Mouse (Mus musculus): ENCODE measurements at regions not wholly inside any gene's neighbourhood (a gene's known extent, or its start where the extent isn't known, plus 50 kb on each side); places are given as distances from the start of the nearest gene placed in this dataset.
A peak's percentile ranks its signal among the peaks of the same experiment; 100 is the strongest.

- no peak for ATAC-seq (replicated peaks; ENCODE audit: low FRiP score, low TSS enrichment, poor library complexity, severe bottlenecking)
Observed at GRCm38 (mm10) chr4:83915871-83916270, 390.5 kb downstream of the Ccdc171 start.

GRCm38 (mm10) chr4:83917009-83917408, 391.7 kb downstream of the Ccdc171 start:
- ATAC-seq (replicated peaks; ENCODE audit: low FRiP score, low TSS enrichment, poor library complexity, severe bottlenecking): 0 out of 2 replicates have a peak, but pooled peaks have one; percentile 41

GRCm38 (mm10) chr4:83918093-83918492, 392.7 kb downstream of the Ccdc171 start:
- no peak for ATAC-seq (replicated peaks; ENCODE audit: low FRiP score, low TSS enrichment, poor library complexity, severe bottlenecking)

- no peak for ATAC-seq (replicated peaks; ENCODE audit: low FRiP score, low TSS enrichment, poor library complexity, severe bottlenecking)
Observed at GRCm38 (mm10) chr4:83919041-83919440, 393.7 kb downstream of the Ccdc171 start.

- peak; percentile 52; the same call in 1 of the 2 replicates for ATAC-seq (replicated peaks; ENCODE audit: low FRiP score, low TSS enrichment, poor library complexity, severe bottlenecking)
Observed at GRCm38 (mm10) chr4:83925118-83925842, 399.9 kb downstream of the Ccdc171 start.

- ATAC-seq (replicated peaks; ENCODE audit: low FRiP score, low TSS enrichment, poor library complexity, severe bottlenecking): no peak
Observed at GRCm38 (mm10) chr4:83926195-83926731, 400.9 kb downstream of the Ccdc171 start.

DNA sequence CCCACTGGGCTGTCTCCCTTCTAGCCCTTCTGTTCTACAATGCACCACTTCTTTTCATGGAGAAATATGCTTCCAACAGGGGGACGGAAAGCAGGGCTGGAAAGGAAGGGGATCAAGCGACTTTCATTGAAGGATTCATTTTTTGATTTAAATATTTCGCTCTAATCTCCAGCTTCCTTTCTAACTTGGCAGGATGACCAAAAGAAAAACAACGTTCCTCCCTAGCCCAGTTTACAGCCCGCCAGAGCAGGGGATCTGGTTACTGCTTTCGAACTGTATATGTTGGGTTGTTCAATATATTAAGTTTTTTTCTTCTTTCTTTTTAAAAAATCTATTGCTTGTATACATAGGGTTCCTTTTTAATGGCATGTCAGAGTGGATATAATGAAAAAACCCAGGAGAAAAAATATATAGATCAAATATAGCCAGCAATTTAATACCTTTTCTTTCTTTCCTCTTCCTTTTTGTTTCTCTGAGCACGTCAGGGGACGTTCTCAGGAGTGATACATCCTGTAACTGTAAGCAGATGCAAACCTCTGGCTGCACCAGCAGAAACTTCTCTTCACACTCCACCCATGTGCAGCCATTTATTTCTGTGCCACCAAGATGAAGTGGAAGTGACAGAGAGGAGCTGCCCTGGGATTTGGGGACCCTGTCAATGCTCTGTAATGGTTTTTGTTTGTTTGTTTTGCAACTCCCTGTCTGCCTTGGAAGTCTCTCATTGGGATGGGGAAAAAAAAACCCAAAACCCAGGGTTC, 406.7 kb downstream of the Ccdc171 start:
- ATAC-seq (replicated peaks; ENCODE audit: low FRiP score, low TSS enrichment, poor library complexity, severe bottlenecking): no peak

GRCm38 (mm10) chr4:83941693-83942092, 416.3 kb downstream of the Ccdc171 start:
- ATAC-seq (replicated peaks; ENCODE audit: low FRiP score, low TSS enrichment, poor library complexity, severe bottlenecking): no peak

DNA sequence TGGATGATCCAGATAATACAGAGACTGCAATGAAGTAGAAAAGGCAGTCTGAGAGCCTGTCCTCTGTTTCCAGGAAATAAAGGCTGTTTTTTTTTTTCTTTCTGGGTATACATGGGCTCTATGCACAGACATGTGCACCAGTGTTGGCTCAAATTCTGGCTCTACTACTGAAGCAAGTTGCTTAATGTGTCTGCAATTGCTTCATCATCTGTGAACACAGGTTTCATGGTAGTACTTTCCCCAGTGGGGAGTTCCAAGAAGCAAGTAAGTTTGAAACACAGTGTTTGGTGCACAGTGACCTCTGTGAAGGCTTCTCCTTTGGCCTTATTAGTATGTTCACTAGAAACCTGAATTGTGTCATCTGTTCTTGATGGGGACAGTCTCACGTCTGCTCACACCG, 424.3 kb downstream of the Ccdc171 start:
- no peak for ATAC-seq (replicated peaks; ENCODE audit: low FRiP score, low TSS enrichment, poor library complexity, severe bottlenecking)

- no peak for ATAC-seq (replicated peaks; ENCODE audit: low FRiP score, low TSS enrichment, poor library complexity, severe bottlenecking)
Observed at GRCm38 (mm10) chr4:83950809-83951409, 425.6 kb downstream of the Ccdc171 start.

GRCm38 (mm10) chr4:83956252-83956904, 431.0 kb downstream of the Ccdc171 start:
- ATAC-seq (replicated peaks; ENCODE audit: low FRiP score, low TSS enrichment, poor library complexity, severe bottlenecking): no peak

- no peak for ATAC-seq (replicated peaks; ENCODE audit: low FRiP score, low TSS enrichment, poor library complexity, severe bottlenecking)
Observed at GRCm38 (mm10) chr4:83957217-83957692, 431.9 kb downstream of the Ccdc171 start.

GRCm38 (mm10) chr4:83966898-83967297, 441.6 kb downstream of the Ccdc171 start:
- ATAC-seq (replicated peaks; ENCODE audit: low FRiP score, low TSS enrichment, poor library complexity, severe bottlenecking): no peak

GRCm38 (mm10) chr4:83973162-83973561, 447.8 kb downstream of the Ccdc171 start:
- no peak for ATAC-seq (replicated peaks; ENCODE audit: low FRiP score, low TSS enrichment, poor library complexity, severe bottlenecking)

- no peak for ATAC-seq (replicated peaks; ENCODE audit: low FRiP score, low TSS enrichment, poor library complexity, severe bottlenecking)
Observed at GRCm38 (mm10) chr4:83974214-83975012, 449.1 kb downstream of the Ccdc171 start.

GRCm38 (mm10) chr4:83975569-83975968, 450.2 kb downstream of the Ccdc171 start:
- ATAC-seq (replicated peaks; ENCODE audit: low FRiP score, low TSS enrichment, poor library complexity, severe bottlenecking): no peak

DNA sequence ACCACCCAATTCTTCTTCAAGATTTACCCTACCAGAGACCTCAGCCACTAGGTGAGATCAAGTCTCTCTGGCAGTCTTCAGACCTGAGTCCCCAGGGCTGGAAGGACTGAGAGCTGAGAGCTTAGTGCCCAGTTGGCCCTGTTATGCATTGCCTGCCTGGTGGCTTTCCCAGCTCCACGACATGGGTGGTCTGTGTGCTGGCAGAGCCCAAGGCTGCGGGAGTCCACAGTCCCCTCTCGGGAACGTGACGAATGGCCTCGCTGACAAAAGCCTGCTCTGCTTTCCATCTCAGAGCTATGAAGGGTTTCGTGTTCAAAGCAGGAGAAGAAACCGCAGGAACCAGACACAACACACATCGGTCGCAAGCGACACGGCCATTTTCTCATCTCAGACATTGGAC, 450.7 kb downstream of the Ccdc171 start:
- no peak for ATAC-seq (replicated peaks; ENCODE audit: low FRiP score, low TSS enrichment, poor library complexity, severe bottlenecking)

GRCm38 (mm10) chr4:83979088-83979487, 453.7 kb downstream of the Ccdc171 start:
- no peak for ATAC-seq (replicated peaks; ENCODE audit: low FRiP score, low TSS enrichment, poor library complexity, severe bottlenecking)
